Mouse (Mus musculus) forebrain, postnatal 0 days (tissue): ENCODE measurements around the gene Dut. TPM values are rescaled to one million over a fixed set of nuclear protein-coding genes. Genes with fewer than 3 reads are reported as not detected.

Experiments used
- ATAC-seq: fragments of 200-750 bp; cut with Nextera tagmentation; 2 replicates; pipeline ENCODE4 v1.8.0; 2017; ENCODE audit warnings: mild to moderate bottlenecking, moderate library complexity
- DNase-seq: peaks from one replicate; pipeline ENCODE4 v3.0.0-alpha.2; 2015
- H3K27ac ChIP-seq: fragments of 300-500 bp; sonication (generic); 2 replicates; pipeline ENCODE4 v1.5.1; 2014; ENCODE audit warnings: low read depth, mild to moderate bottlenecking, antibody characterized with exemption, low read length, moderate library complexity, mixed read lengths
- H3K27me3 ChIP-seq: fragments of 300-500 bp; sonication (generic); 2 replicates; pipeline ENCODE4 v1.6.1; 2014; ENCODE audit warnings: mild to moderate bottlenecking, low read length, mixed read lengths; ENCODE audit not compliant: insufficient read depth
- H3K36me3 ChIP-seq: fragments of 300-500 bp; sonication (generic); 2 replicates; pipeline ENCODE4 v1.6.1; 2014; ENCODE audit warnings: mild to moderate bottlenecking, moderate library complexity; ENCODE audit not compliant: insufficient read depth
- H3K4me1 ChIP-seq: fragments of 300-500 bp; sonication (generic); 2 replicates; pipeline ENCODE4 v1.6.1; 2014; ENCODE audit warnings: antibody characterized with exemption; ENCODE audit not compliant: insufficient read depth
- H3K4me2 ChIP-seq: fragments of 300-500 bp; sonication (generic); 2 replicates; pipeline ENCODE4 v1.6.1; 2014; ENCODE audit warnings: low read depth, mild to moderate bottlenecking, moderate library complexity
- H3K4me3 ChIP-seq: fragments of 300-500 bp; sonication (generic); 2 replicates; pipeline ENCODE4 v1.5.1; 2014; ENCODE audit warnings: low read depth, low read length, mixed read lengths
- H3K9ac ChIP-seq: fragments of 300-500 bp; sonication (generic); 2 replicates; pipeline ENCODE4 v1.6.1; 2014; ENCODE audit warnings: mild to moderate bottlenecking
- H3K9me3 ChIP-seq: fragments of 300-500 bp; sonication (generic); 2 replicates; pipeline ENCODE4 v1.6.1; 2016; ENCODE audit warnings: low read length
- CTCF ChIP-seq: sonication (generic); IDR thresholded peaks from 2 replicates; pipeline ENCODE4 v1.5.1; 2016; ENCODE audit warnings: antibody characterized with exemption, control low read depth, low read depth
- WGBS: fragments of 180-500 bp; shearing (Covaris S2); extraction: QIAGEN DNeasy Blood & Tissue Kit; methylation state at CpG from one replicate; pipeline ENCODE4 v1.1.7; 2014; 5-methylcytosine and 5-hydroxymethylcytosine counted together
- polyA plus RNA-seq: library from polyadenylated mRNA; unstranded; fragments of >200 nt; fragmentation: Nextera tagmentation; extraction: Ambion mirVana; gene quantifications from 2 replicates; pipeline ENCODE4 v1.2.1, GENCODE M21; 2015
- total RNA-seq: library from RNA; depleted of rRNA; stranded (reverse); fragments of >200 nt; gene quantifications from 2 replicates; pipeline ENCODE4 v1.2.3, GENCODE M21; 2014

Gene Dut
- total and polyA plus RNA-seq, 2 experiments from 2014 or later = 50.3 to 89.8 TPM

DNA sequence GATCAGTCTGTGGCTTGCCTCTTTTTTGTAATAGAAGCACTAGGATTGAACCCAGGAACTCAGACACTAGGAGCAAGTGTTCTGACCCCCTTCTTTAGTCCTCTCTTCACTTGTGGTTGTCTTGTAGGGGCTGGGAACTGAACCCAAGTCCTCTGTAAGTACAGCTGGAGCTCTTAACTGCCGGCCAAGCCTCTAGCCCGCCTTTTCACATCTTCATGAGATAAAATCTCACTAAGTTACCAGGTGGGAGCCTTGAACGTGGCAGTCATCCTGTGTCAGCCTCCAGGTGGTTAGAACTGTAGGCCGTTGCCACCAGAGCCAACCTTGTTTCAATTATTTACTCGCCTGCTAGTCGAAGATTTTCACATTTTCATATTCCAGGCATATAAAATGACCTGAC lies 6.7 kb downstream of the Dut start:
- H3K27me3 ChIP-seq = no peaks in the 10 kb centered on the region
- no peak overlapping the region for H3K4me2 ChIP-seq
- H3K4me3 ChIP-seq = no peak overlapping the region
- DNase-seq (no peak), ATAC-seq (no peak)
- H3K9ac ChIP-seq = no peak overlapping the region
- H3K9me3 ChIP-seq = no peaks in the 10 kb centered on the region
- WGBS = 98% methylated on average over 6 of the region's 6 CpGs
- H3K27ac ChIP-seq = no peak overlapping the region
- H3K4me1 ChIP-seq = no peaks in the 10 kb centered on the region
- no peak for TF ChIP-seq CTCF
- peaks cover 21% of the 10 kb centered on the region for H3K36me3 ChIP-seq

DNA sequence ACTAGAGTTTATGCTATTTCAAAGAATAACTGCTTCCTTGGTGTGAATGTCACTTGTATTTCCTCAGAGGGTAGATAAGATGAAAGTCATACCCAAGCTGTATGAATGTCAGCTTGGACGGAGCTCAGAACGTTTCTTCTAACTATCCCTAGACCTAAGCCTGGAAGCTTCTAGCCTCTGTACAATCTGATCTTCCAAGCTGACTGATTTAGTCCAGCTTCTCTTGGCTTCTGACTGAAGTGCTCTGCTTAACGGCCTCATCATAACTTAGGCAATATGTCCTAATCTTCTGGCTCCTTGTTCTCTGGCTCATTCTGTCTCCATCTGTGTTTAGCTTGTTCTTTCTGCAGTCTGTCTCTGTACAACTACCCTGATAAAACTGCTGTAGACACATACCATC lies 7.6 kb downstream of the Dut start:
- no peak for TF ChIP-seq CTCF
- Histone ChIP-seq H3K36me3 (peaks cover 21% of the 10 kb centered on the region), H3K27me3 (no peaks in the 10 kb centered on the region), H3K4me2 (no peak overlapping the region), H3K9ac (no peak overlapping the region), H3K27ac (no peak overlapping the region), H3K4me1 (no peaks in the 10 kb centered on the region), H3K9me3 (no peaks in the 10 kb centered on the region), H3K4me3 (no peak overlapping the region)
- 95% methylated on average over 3 of the region's 3 CpGs for WGBS
- no peak for ATAC-seq
- peak; percentile 25 for DNase-seq

- Histone ChIP-seq H3K4me2 (no peak overlapping the region), H3K4me1 (no peaks in the 10 kb centered on the region), H3K36me3 (peaks cover 21% of the 10 kb centered on the region), H3K4me3 (no peak overlapping the region), H3K9ac (no peak overlapping the region), H3K9me3 (no peaks in the 10 kb centered on the region), H3K27me3 (no peaks in the 10 kb centered on the region), H3K27ac (no peak overlapping the region)
- no peak for DNase-seq
- ATAC-seq = no peak
- TF ChIP-seq CTCF = no peak
- WGBS = 92% methylated on average over 3 of the region's 3 CpGs
Measured at GRCm38 (mm10) chr2:125255886-125256285, 8.9 kb downstream of the Dut start.

DNA sequence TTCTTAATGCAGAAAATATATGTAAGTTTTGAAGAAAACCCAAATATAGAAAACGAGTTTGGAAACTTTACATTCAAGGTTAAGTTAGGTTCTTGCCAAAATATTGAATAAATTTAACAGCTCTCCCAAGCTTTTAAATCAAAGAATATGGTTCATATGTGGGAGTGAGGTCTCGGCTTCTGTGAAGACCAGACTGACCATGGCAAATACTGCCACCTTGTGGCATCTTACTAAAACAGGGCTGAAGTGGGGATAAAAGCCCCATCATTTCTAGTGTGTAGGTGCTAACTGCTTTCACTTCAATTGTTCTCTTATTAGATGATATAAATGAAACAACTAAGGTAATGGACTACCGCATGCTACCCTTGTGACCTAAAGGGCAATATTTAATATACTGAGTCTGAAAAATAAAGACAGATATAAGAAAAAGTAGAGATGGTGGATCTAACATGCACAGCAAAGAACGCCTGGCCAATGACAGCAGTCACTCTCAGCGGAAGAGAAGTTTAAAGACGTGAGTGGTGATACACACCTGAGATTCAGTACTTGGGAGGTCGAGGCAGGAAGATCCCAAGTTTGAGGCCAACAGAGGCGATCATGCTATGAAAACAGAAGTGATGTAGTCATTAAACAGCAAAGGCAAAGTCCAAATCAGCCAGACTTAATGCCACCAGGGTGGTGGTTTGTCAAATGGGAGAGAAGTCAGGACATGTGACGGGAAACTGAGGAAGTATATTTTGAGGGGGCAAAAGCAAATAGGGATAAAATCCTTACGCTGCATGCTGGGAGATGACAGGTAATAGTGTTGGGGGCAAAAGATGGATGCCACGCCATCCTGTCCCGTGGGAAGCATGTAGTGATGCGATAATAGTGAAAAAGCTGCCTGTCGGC lies 12.5 kb downstream of the Dut start:
- no peak for ATAC-seq
- no peaks in the 10 kb centered on the region for H3K9me3 ChIP-seq
- TF ChIP-seq CTCF = peak; percentile 63
- H3K36me3 ChIP-seq = peaks cover 21% of the 10 kb centered on the region
- H3K4me2 ChIP-seq = no peak overlapping the region
- no peaks in the 10 kb centered on the region for H3K27me3 ChIP-seq
- H3K4me1 ChIP-seq = no peaks in the 10 kb centered on the region
- DNase-seq = peak; percentile 31
- H3K27ac ChIP-seq = no peak overlapping the region
- H3K9ac ChIP-seq = no peak overlapping the region
- WGBS = 86% methylated on average over 14 of the region's 14 CpGs
- no peak overlapping the region for H3K4me3 ChIP-seq

DNA sequence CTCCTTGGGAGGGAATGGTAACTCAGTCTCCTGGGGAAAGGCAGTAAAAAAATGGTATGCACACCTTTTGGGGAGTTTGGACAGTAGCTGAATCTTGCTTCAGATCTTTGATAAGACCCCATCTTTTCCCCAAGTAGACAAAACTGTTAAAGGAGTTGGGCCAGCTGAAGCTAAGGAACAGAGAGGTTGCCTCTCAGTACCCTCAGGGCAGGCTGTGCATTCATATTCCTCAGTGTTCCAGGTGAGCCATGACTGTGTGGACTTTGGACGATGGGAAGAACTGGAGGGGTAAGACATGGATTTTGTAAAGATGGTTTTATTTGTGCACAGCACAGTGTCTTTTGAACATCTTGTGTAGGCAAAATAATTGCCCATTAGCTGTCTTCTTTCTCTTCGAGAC lies 13.3 kb downstream of the Dut start:
- Histone ChIP-seq H3K4me1 (no peaks in the 10 kb centered on the region), H3K27me3 (no peaks in the 10 kb centered on the region), H3K9ac (no peak overlapping the region), H3K36me3 (peaks cover 17% of the 10 kb centered on the region), H3K4me3 (no peak overlapping the region), H3K9me3 (no peaks in the 10 kb centered on the region), H3K27ac (no peak overlapping the region), H3K4me2 (no peak overlapping the region)
- DNase-seq = no peak
- no peak for ATAC-seq
- 85% methylated on average over 2 of the region's 2 CpGs for WGBS
- TF ChIP-seq CTCF = no peak

GRCm38 (mm10) chr2:125263056-125263455 lies 16.1 kb downstream of the Dut start:
- WGBS = 24% methylated on average over 5 of the region's 5 CpGs
- Histone ChIP-seq H3K4me2 (no peak overlapping the region), H3K4me3 (no peak overlapping the region), H3K36me3 (peaks cover 2% of the 10 kb centered on the region), H3K27ac (no peak overlapping the region), H3K4me1 (no peaks in the 10 kb centered on the region), H3K27me3 (no peaks in the 10 kb centered on the region), H3K9ac (no peak overlapping the region), H3K9me3 (no peaks in the 10 kb centered on the region)
- peak; percentile 55 for TF ChIP-seq CTCF
- ATAC-seq = peak; percentile 60
- peak; percentile 48 for DNase-seq

- TF ChIP-seq CTCF = no peak
- Histone ChIP-seq H3K9ac (no peak overlapping the region), H3K4me3 (no peak overlapping the region), H3K4me1 (no peaks in the 10 kb centered on the region), H3K4me2 (no peak overlapping the region), H3K27me3 (no peaks in the 10 kb centered on the region), H3K9me3 (no peaks in the 10 kb centered on the region), H3K27ac (no peak overlapping the region), H3K36me3 (no peaks in the 10 kb centered on the region)
- no peak for DNase-seq
- WGBS = 20% methylated on average over 9 of the region's 9 CpGs
- ATAC-seq = no peak
Measured at GRCm38 (mm10) chr2:125263753-125264152, 16.8 kb downstream of the Dut start.
